Mouse (Mus musculus) erythroblast, embryonic 14.5 days (primary cell): ENCODE measurements at regions not wholly inside any gene's neighbourhood (a gene's known extent, or its start where the extent isn't known, plus 50 kb on each side); places are given as distances from the start of the nearest gene placed in this dataset.

Source experiments
- GATA1 ChIP-seq: IDR thresholded peaks from 2 replicates; pipeline ENCODE4 v1.6.1; 2012; ENCODE audit warnings: low read length, inconsistent platforms, mixed read lengths
- TAL1 ChIP-seq: IDR thresholded peaks from 3 replicates; pipeline ENCODE4 v1.6.1; 2012; ENCODE audit warnings: low read length, inconsistent platforms, mixed read lengths

GRCm38 (mm10) chr15:62151690-62152089, 1228.9 kb upstream of the A1bg start:
- TF ChIP-seq TAL1 (no peak), GATA1 (no peak)
